Mouse (Mus musculus): ENCODE measurements around the gene Gclc. TPM values are rescaled to one million over a fixed set of nuclear protein-coding genes. Genes with fewer than 3 reads are reported as not detected.
A peak's percentile ranks its signal among the peaks of the same experiment; 100 is the strongest.

Gclc gene
- polyA plus RNA-seq, 1 experiment from 2014 or later = 20.3 TPM

- ATAC-seq (peak; percentile 36; the same call in 1 of the 2 replicates), DNase-seq (ENCODE audit: low spot score) (no peak)
- no peaks in the 10 kb centered on the region for H3K27me3 ChIP-seq (replicated peaks; ENCODE audit: control insufficient read depth, insufficient read depth, low read length)
- H3K9me3 ChIP-seq (replicated peaks; ENCODE audit: control insufficient read depth, low read length) = no peaks in the 10 kb centered on the region
- H3K4me1 ChIP-seq (ENCODE audit: control insufficient read depth, insufficient read depth, low read length) = peaks cover 11% of the 10 kb centered on the region
- H3K9ac ChIP-seq (ENCODE audit: low read length) = no peak overlapping the region; the same call in 1 of the 2 replicates
- H3K27ac ChIP-seq (ENCODE audit: low read depth, low read length) = no peak overlapping the region
- H3K4me2 ChIP-seq (ENCODE audit: low read length) = no peak overlapping the region
- H3K4me3 ChIP-seq (ENCODE audit: low read depth, low read length) = no peak overlapping the region
- peaks cover 7% of the 10 kb centered on the region for H3K36me3 ChIP-seq (ENCODE audit: control insufficient read depth, insufficient read depth, low read length)
- 51% methylated on average over 6 of the region's 6 CpGs for WGBS
Measured at GRCm38 (mm10) chr9:77770909-77771308, 16.6 kb downstream of the Gclc start.

- Histone ChIP-seq H3K9me3 (replicated peaks; ENCODE audit: control insufficient read depth, low read length) (no peaks in the 10 kb centered on the region), H3K9ac (ENCODE audit: low read length) (peak overlapping the region; percentile 13; the same call in 1 of the 2 replicates), H3K4me1 (ENCODE audit: control insufficient read depth, insufficient read depth, low read length) (peaks cover 11% of the 10 kb centered on the region), H3K36me3 (ENCODE audit: control insufficient read depth, insufficient read depth, low read length) (peaks cover 8% of the 10 kb centered on the region; the same call in 1 of the 2 replicates), H3K27ac (ENCODE audit: low read depth, low read length) (peak overlapping the region; percentile 17; the same call in 1 of the 2 replicates), H3K27me3 (replicated peaks; ENCODE audit: control insufficient read depth, insufficient read depth, low read length) (no peaks in the 10 kb centered on the region), H3K4me3 (ENCODE audit: low read depth, low read length) (no peak overlapping the region), H3K4me2 (ENCODE audit: low read length) (no peak overlapping the region)
- 74% methylated on average over 5 of the region's 5 CpGs for WGBS
- peak; percentile 49 for DNase-seq (ENCODE audit: low spot score)
- ATAC-seq = peak; percentile 63; the same call in 1 of the 2 replicates
Measured at GRCm38 (mm10) chr9:77771330-77771729, 17.0 kb downstream of the Gclc start.

- Histone ChIP-seq H3K4me3 (ENCODE audit: low read depth, low read length) (no peak overlapping the region), H3K27ac (ENCODE audit: low read depth, low read length) (peak overlapping the region; percentile 17; the same call in 1 of the 2 replicates), H3K4me2 (ENCODE audit: low read length) (no peak overlapping the region), H3K9ac (ENCODE audit: low read length) (peak overlapping the region; percentile 13; the same call in 1 of the 2 replicates), H3K27me3 (replicated peaks; ENCODE audit: control insufficient read depth, insufficient read depth, low read length) (no peaks in the 10 kb centered on the region), H3K9me3 (replicated peaks; ENCODE audit: control insufficient read depth, low read length) (no peaks in the 10 kb centered on the region), H3K36me3 (ENCODE audit: control insufficient read depth, insufficient read depth, low read length) (peaks cover 11% of the 10 kb centered on the region; the same call in 1 of the 2 replicates), H3K4me1 (ENCODE audit: control insufficient read depth, insufficient read depth, low read length) (peaks cover 11% of the 10 kb centered on the region)
- DNase-seq (ENCODE audit: low spot score) (peak; percentile 34), ATAC-seq (peak; percentile 49; the same call in 1 of the 2 replicates)
- 29% methylated on average over 10 of the region's 10 CpGs for WGBS
Measured at GRCm38 (mm10) chr9:77771765-77772383, 17.5 kb downstream of the Gclc start.

GRCm38 (mm10) chr9:77776720-77777515 is 22.6 kb downstream of the Gclc start:
- Histone ChIP-seq H3K27me3 (replicated peaks; ENCODE audit: control insufficient read depth, insufficient read depth, low read length) (no peaks in the 10 kb centered on the region), H3K9ac (ENCODE audit: low read length) (no peak overlapping the region), H3K4me2 (ENCODE audit: low read length) (no peak overlapping the region), H3K4me1 (ENCODE audit: control insufficient read depth, insufficient read depth, low read length) (peaks cover 2% of the 10 kb centered on the region; the same call in 1 of the 2 replicates), H3K9me3 (replicated peaks; ENCODE audit: control insufficient read depth, low read length) (no peaks in the 10 kb centered on the region), H3K4me3 (ENCODE audit: low read depth, low read length) (no peak overlapping the region), H3K27ac (ENCODE audit: low read depth, low read length) (no peak overlapping the region), H3K36me3 (ENCODE audit: control insufficient read depth, insufficient read depth, low read length) (peaks cover 22% of the 10 kb centered on the region)
- ATAC-seq (no peak), DNase-seq (ENCODE audit: low spot score) (no peak)
- 31% methylated on average over 7 of the region's 7 CpGs for WGBS

GRCm38 (mm10) chr9:77777622-77778021 is 23.3 kb downstream of the Gclc start:
- ATAC-seq = no peak
- H3K4me1 ChIP-seq (ENCODE audit: control insufficient read depth, insufficient read depth, low read length) = no peaks in the 10 kb centered on the region
- WGBS = 80% methylated on average over 5 of the region's 5 CpGs
- H3K27ac ChIP-seq (ENCODE audit: low read depth, low read length) = no peak overlapping the region
- peaks cover 26% of the 10 kb centered on the region for H3K36me3 ChIP-seq (ENCODE audit: control insufficient read depth, insufficient read depth, low read length)
- DNase-seq (ENCODE audit: low spot score) = no peak
- H3K4me3 ChIP-seq (ENCODE audit: low read depth, low read length) = no peak overlapping the region
- H3K4me2 ChIP-seq (ENCODE audit: low read length) = no peak overlapping the region
- H3K27me3 ChIP-seq (replicated peaks; ENCODE audit: control insufficient read depth, insufficient read depth, low read length) = no peaks in the 10 kb centered on the region
- no peak overlapping the region for H3K9ac ChIP-seq (ENCODE audit: low read length)
- no peaks in the 10 kb centered on the region for H3K9me3 ChIP-seq (replicated peaks; ENCODE audit: control insufficient read depth, low read length)

- Histone ChIP-seq H3K9ac (ENCODE audit: low read length) (no peak overlapping the region), H3K36me3 (ENCODE audit: control insufficient read depth, insufficient read depth, low read length) (peaks cover 36% of the 10 kb centered on the region), H3K4me1 (ENCODE audit: control insufficient read depth, insufficient read depth, low read length) (no peaks in the 10 kb centered on the region), H3K4me2 (ENCODE audit: low read length) (no peak overlapping the region), H3K4me3 (ENCODE audit: low read depth, low read length) (no peak overlapping the region), H3K27me3 (replicated peaks; ENCODE audit: control insufficient read depth, insufficient read depth, low read length) (no peaks in the 10 kb centered on the region), H3K27ac (ENCODE audit: low read depth, low read length) (no peak overlapping the region), H3K9me3 (replicated peaks; ENCODE audit: control insufficient read depth, low read length) (no peaks in the 10 kb centered on the region)
- ATAC-seq = no peak
- 92% methylated on average over 4 of the region's 4 CpGs for WGBS
- no peak for DNase-seq (ENCODE audit: low spot score)
Measured at GRCm38 (mm10) chr9:77779711-77780110, 25.4 kb downstream of the Gclc start.

GRCm38 (mm10) chr9:77781453-77782163 is 27.3 kb downstream of the Gclc start:
- Histone ChIP-seq H3K9ac (ENCODE audit: low read length) (no peak overlapping the region), H3K27ac (ENCODE audit: low read depth, low read length) (no peak overlapping the region), H3K4me3 (ENCODE audit: low read depth, low read length) (no peak overlapping the region), H3K9me3 (replicated peaks; ENCODE audit: control insufficient read depth, low read length) (no peaks in the 10 kb centered on the region), H3K4me2 (ENCODE audit: low read length) (no peak overlapping the region), H3K27me3 (replicated peaks; ENCODE audit: control insufficient read depth, insufficient read depth, low read length) (no peaks in the 10 kb centered on the region), H3K36me3 (ENCODE audit: control insufficient read depth, insufficient read depth, low read length) (peaks cover 40% of the 10 kb centered on the region), H3K4me1 (ENCODE audit: control insufficient read depth, insufficient read depth, low read length) (no peaks in the 10 kb centered on the region)
- no peak for ATAC-seq
- DNase-seq (ENCODE audit: low spot score) = peak; percentile 70
- WGBS = 57% methylated on average over 5 of the region's 5 CpGs

GRCm38 (mm10) chr9:77782201-77782600 is 27.9 kb downstream of the Gclc start:
- H3K4me2 ChIP-seq (ENCODE audit: low read length) = no peak overlapping the region
- WGBS = 76% methylated on average over 4 of the region's 4 CpGs
- DNase-seq (ENCODE audit: low spot score) (no peak), ATAC-seq (no peak)
- no peaks in the 10 kb centered on the region for H3K27me3 ChIP-seq (replicated peaks; ENCODE audit: control insufficient read depth, insufficient read depth, low read length)
- H3K36me3 ChIP-seq (ENCODE audit: control insufficient read depth, insufficient read depth, low read length) = peaks cover 45% of the 10 kb centered on the region
- no peak overlapping the region for H3K4me3 ChIP-seq (ENCODE audit: low read depth, low read length)
- H3K9me3 ChIP-seq (replicated peaks; ENCODE audit: control insufficient read depth, low read length) = no peaks in the 10 kb centered on the region
- no peaks in the 10 kb centered on the region for H3K4me1 ChIP-seq (ENCODE audit: control insufficient read depth, insufficient read depth, low read length)
- H3K27ac ChIP-seq (ENCODE audit: low read depth, low read length) = no peak overlapping the region
- H3K9ac ChIP-seq (ENCODE audit: low read length) = no peak overlapping the region

Data from forebrain, embryonic 14.5 days (tissue).